In genomic region chr12:36364013-36364412, GRCm38 (mm10) we compare ENCODE assay signal across 23 mouse cellular contexts. TPM values are rescaled to one million over a fixed set of nuclear protein-coding genes. Genes with fewer than 3 reads are reported as not detected.
"Had no signal": no experiment of that assay in that cellular context is flagged by ENCODE, and none has a peak within 500 bp of the region (broad histone marks: within the 10 kb centered on the region; RNA-seq: fewer than 3 reads in every experiment).

No protein-coding gene starts in this region.

- H3K4me2 ChIP-seq: heart, embryonic 11.5 days; heart, embryonic 13.5 days; heart, embryonic 15.5 days; hindbrain, embryonic 14.5 days; limb, embryonic 13.5 days; limb, embryonic 15.5 days; liver, embryonic 12.5 days had no signal

- H3K9ac ChIP-seq: heart, embryonic 13.5 days; heart, embryonic 15.5 days; hindbrain, embryonic 14.5 days; limb, embryonic 13.5 days; limb, embryonic 15.5 days; liver, embryonic 12.5 days; liver, embryonic 14.5 days had no signal

- H3K4me3 ChIP-seq: heart, adult 2 months; heart, embryonic 13.5 days; heart, embryonic 15.5 days; limb, embryonic 13.5 days; limb, embryonic 15.5 days; liver, embryonic 12.5 days had no signal

- H3K27ac ChIP-seq: heart, adult 2 months; heart, embryonic 13.5 days; heart, embryonic 15.5 days; hindbrain, embryonic 14.5 days; limb, embryonic 13.5 days; limb, embryonic 15.5 days; liver, embryonic 12.5 days; liver, embryonic 14.5 days had no signal

- H3K36me3 ChIP-seq: heart, embryonic 13.5 days; heart, embryonic 15.5 days; limb, embryonic 13.5 days; limb, embryonic 15.5 days; liver, embryonic 12.5 days had no signal

- H3K9me3 ChIP-seq: heart, embryonic 13.5 days; heart, embryonic 15.5 days; limb, embryonic 13.5 days; limb, embryonic 15.5 days; liver, embryonic 12.5 days had no signal

- DNase-seq: gastrocnemius, postnatal 14 days; gastrocnemius, postnatal 36 days; heart, adult 11 months; heart, adult 2 months; heart, postnatal 14 days; heart, postnatal 36 days; kidney, adult 11 months; kidney, adult 8-10 months; kidney, postnatal 14 days; kidney, postnatal 36 days; layer of hippocampus, adult 9-11 months; layer of hippocampus, postnatal 36 days; left cerebral cortex, postnatal 4 days had no signal

- ATAC-seq: hindbrain, embryonic 16.5 days; liver, embryonic 12.5 days had no signal

- H3K27me3 ChIP-seq: heart, embryonic 13.5 days; heart, embryonic 15.5 days; limb, embryonic 13.5 days; limb, embryonic 15.5 days; liver, embryonic 12.5 days had no signal

- H3K4me1 ChIP-seq: heart, embryonic 13.5 days; heart, embryonic 15.5 days; limb, embryonic 13.5 days; limb, embryonic 15.5 days; liver, embryonic 12.5 days had no signal

RNA-seq across cellular contexts. Expression of gene Sostdc1, which starts 50.1 kb away (rescaled TPM):
- polyA plus RNA-seq: liver, adult 2 months had no signal
